Mouse (Mus musculus) retina, adult 2 months (tissue): ENCODE results near the gene Pabpc4.
"Not testable (repeated sequence)": the region's sequence is repeated elsewhere in the genome, so short reads cannot be mapped to it uniquely, and the experiment has no call there.

ENCODE experiments used
- DNase-seq: peaks from one replicate; pipeline ENCODE4 v3.0.0-alpha.2; 2012; ENCODE audit warnings: low read depth, low spot score

Gene Pabpc4

GRCm38 (mm10) chr4:123247147-123247880 lies 14.8 kb upstream of the Pabpc4 start:
- DNase-seq, result no peak

GRCm38 (mm10) chr4:123248971-123249567 lies 13.1 kb upstream of the Pabpc4 start:
- no peak for DNase-seq

- no peak for DNase-seq
Measured at GRCm38 (mm10) chr4:123252214-123252613, 9.9 kb upstream of the Pabpc4 start.

- peak; percentile 50 for DNase-seq
Measured at GRCm38 (mm10) chr4:123254617-123255016, 7.5 kb upstream of the Pabpc4 start.

GRCm38 (mm10) chr4:123260071-123260746 lies 1.9 kb upstream of the Pabpc4 start:
- DNase-seq, result no peak

GRCm38 (mm10) chr4:123271063-123271462 lies 8.9 kb downstream of the Pabpc4 start:
- DNase-seq, result no peak

GRCm38 (mm10) chr4:123280117-123280516 lies 18.0 kb downstream of the Pabpc4 start:
- DNase-seq, result no peak

GRCm38 (mm10) chr4:123282500-123282899 lies 20.3 kb downstream of the Pabpc4 start:
- DNase-seq, result peak; percentile 74

- not testable (repeated sequence) for DNase-seq
Measured at GRCm38 (mm10) chr4:123282915-123283674, 20.9 kb downstream of the Pabpc4 start.

- not testable (repeated sequence) for DNase-seq
Measured at GRCm38 (mm10) chr4:123283675-123284064, 21.5 kb downstream of the Pabpc4 start.

- DNase-seq, result no peak
Measured at GRCm38 (mm10) chr4:123284731-123285624, 22.8 kb downstream of the Pabpc4 start.

- no peak for DNase-seq
Measured at GRCm38 (mm10) chr4:123286790-123287189, 24.6 kb downstream of the Pabpc4 start.

GRCm38 (mm10) chr4:123289038-123289437 lies 26.9 kb downstream of the Pabpc4 start:
- DNase-seq, result no peak

GRCm38 (mm10) chr4:123292390-123292789 lies 30.2 kb downstream of the Pabpc4 start:
- no peak for DNase-seq

GRCm38 (mm10) chr4:123292989-123293388 lies 30.8 kb downstream of the Pabpc4 start:
- DNase-seq, result no peak

GRCm38 (mm10) chr4:123293661-123294443 lies 31.7 kb downstream of the Pabpc4 start:
- no peak for DNase-seq

GRCm38 (mm10) chr4:123295026-123295425 lies 32.9 kb downstream of the Pabpc4 start:
- DNase-seq, result not testable (repeated sequence)

GRCm38 (mm10) chr4:123295516-123296147 lies 33.5 kb downstream of the Pabpc4 start:
- no peak for DNase-seq

- DNase-seq, result peak; percentile 48
Measured at GRCm38 (mm10) chr4:123296148-123296534, 34.0 kb downstream of the Pabpc4 start.
